Mouse (Mus musculus) myocyte (in vitro differentiated cells): ENCODE measurements around the gene Gm136.

Experiments
- MAX ChIP-seq: IDR thresholded peaks from one replicate; pipeline ENCODE4 v1.6.1; 2011; ENCODE audit warnings: low read depth, mild to moderate bottlenecking, control low read depth
- POLR2A ChIP-seq: IDR thresholded peaks from one replicate; pipeline ENCODE4 v1.6.1; 2011; ENCODE audit warnings: low read depth, mild to moderate bottlenecking, control low read depth, moderate library complexity; ENCODE audit not compliant: insufficient read length
- REST ChIP-seq: IDR thresholded peaks from one replicate; pipeline ENCODE4 v1.6.1; 2011; ENCODE audit warnings: mild to moderate bottlenecking, control low read depth, moderate library complexity; ENCODE audit not compliant: insufficient read depth, insufficient read length
- SRF ChIP-seq: IDR thresholded peaks from one replicate; pipeline ENCODE4 v1.6.1; 2011; ENCODE audit warnings: low read depth; ENCODE audit not compliant: control insufficient read depth, insufficient read length

GRCm38 (mm10) chr4:34786476-34786875, 30.4 kb upstream of the Gm136 start:
- TF ChIP-seq MAX (no peak), REST (no peak), POLR2A (no peak), SRF (no peak)
